Mouse (Mus musculus) natural killer cell, adult 2 months (primary cell): ENCODE results near the gene Gsn.
A peak's percentile ranks its signal among the peaks of the same experiment; 100 is the strongest.

Experiments
- DNase-seq, 2 experiments: peaks; one replicate each; pipeline ENCODE4 v3.0.0; 2022; ENCODE audit warnings: low spot score in 2 of 2

The Gsn gene

GRCm38 (mm10) chr2:35278371-35279210 is 22.4 kb downstream of the Gsn start:
- DNase-seq: no peak

- DNase-seq: no peak
Observed at GRCm38 (mm10) chr2:35280001-35280400, 23.8 kb downstream of the Gsn start.

- no peak for DNase-seq
Observed at GRCm38 (mm10) chr2:35282214-35282613, 26.0 kb downstream of the Gsn start.

GRCm38 (mm10) chr2:35283997-35284396 is 27.8 kb downstream of the Gsn start:
- DNase-seq: no peak

- DNase-seq: no peak
Observed at GRCm38 (mm10) chr2:35285209-35285608, 29.0 kb downstream of the Gsn start.

- no peak for DNase-seq
Observed at GRCm38 (mm10) chr2:35287017-35287620, 30.9 kb downstream of the Gsn start.

- DNase-seq: peak; percentile 73 to 82
Observed at GRCm38 (mm10) chr2:35288758-35289635, 32.8 kb downstream of the Gsn start.

GRCm38 (mm10) chr2:35291856-35292255 is 35.7 kb downstream of the Gsn start:
- DNase-seq: peak; percentile 42 to 54

- no peak for DNase-seq
Observed at GRCm38 (mm10) chr2:35292700-35293099, 36.5 kb downstream of the Gsn start.

GRCm38 (mm10) chr2:35293291-35293690 is 37.1 kb downstream of the Gsn start:
- DNase-seq: no peak

GRCm38 (mm10) chr2:35297703-35298332 is 41.6 kb downstream of the Gsn start:
- peak; percentile 72 to 79 for DNase-seq

- DNase-seq: peak in 1 of 2 experiments; percentile 4
Observed at GRCm38 (mm10) chr2:35299437-35299836, 43.3 kb downstream of the Gsn start.

- DNase-seq: no peak
Observed at GRCm38 (mm10) chr2:35302049-35302885, 46.1 kb downstream of the Gsn start.

GRCm38 (mm10) chr2:35308166-35308565 is 52.0 kb downstream of the Gsn start:
- no peak for DNase-seq

GRCm38 (mm10) chr2:35309906-35310493 is 53.8 kb downstream of the Gsn start:
- DNase-seq: no peak

GRCm38 (mm10) chr2:35314300-35314699 is 58.1 kb downstream of the Gsn start:
- DNase-seq: no peak

GRCm38 (mm10) chr2:35317604-35318003 is 61.4 kb downstream of the Gsn start:
- DNase-seq: no peak

GRCm38 (mm10) chr2:35318405-35318804 is 62.2 kb downstream of the Gsn start:
- DNase-seq: no peak

- no peak for DNase-seq
Observed at GRCm38 (mm10) chr2:35320399-35320798, 64.2 kb downstream of the Gsn start.

GRCm38 (mm10) chr2:35322404-35323164 is 66.4 kb downstream of the Gsn start:
- no peak for DNase-seq
